Mouse (Mus musculus): ENCODE data around the gene Iqce. TPM values are rescaled to one million over a fixed set of nuclear protein-coding genes. Genes with fewer than 3 reads are reported as not detected.

The Iqce gene
- total and polyA plus RNA-seq, 3 experiments: 6.4 to 21.2 TPM; not detected in 1

GRCm38 (mm10) chr5:140649881-140650414, 52.2 kb downstream of the Iqce start:
- Histone ChIP-seq H3K36me3 (ENCODE audit: control insufficient read depth in 1 of 2, insufficient read depth in 2 of 2, low read length in 2 of 2) (peaks cover 0 to 14% of the 10 kb centered on the region in 2 experiments; a peak in 2 of 4 replicates), H3K4me3 (ENCODE audit: control insufficient read depth in 1 of 2, insufficient read depth in 1 of 2, low read depth in 2 of 2, low read length in 2 of 2) (peak overlapping the region; percentile 46 to 51), H3K4me1 (ENCODE audit: control insufficient read depth in 1 of 2, insufficient read depth in 2 of 2, low read length in 2 of 2) (peaks cover 11 to 24% of the 10 kb centered on the region in 2 experiments), H3K27ac (ENCODE audit: control insufficient read depth, low read depth, low read length) (peak overlapping the region; percentile 54), H3K9me3 (replicated peaks; ENCODE audit: insufficient read depth, low read length) (no peaks in the 10 kb centered on the region), H3K9ac (ENCODE audit: control insufficient read depth, low read depth, low read length, poor library complexity, severe bottlenecking) (peak overlapping the region; percentile 58), H3K79me2 (ENCODE audit: control insufficient read depth, insufficient read depth, low read length, poor library complexity) (peaks cover 4% of the 10 kb centered on the region; the same call in 1 of the 2 replicates), H3K27me3 (ENCODE audit: control insufficient read depth in 1 of 2, insufficient read depth in 2 of 2, low read length in 2 of 2) (no peaks in the 10 kb centered on the region)
- no peak for TF ChIP-seq USF1 (IDR thresholded peaks at IDR 0.05; ENCODE audit: low read depth, low read length)
- no peak for TF ChIP-seq E2F4 (IDR thresholded peaks at IDR 0.05; ENCODE audit: borderline replicate concordance, low read depth, low read length)
- no peak for TF ChIP-seq GATA1 (IDR thresholded peaks at IDR 0.05; ENCODE audit: low read depth, low read length)
- TF ChIP-seq CHD1 (IDR thresholded peaks at IDR 0.05; ENCODE audit: low read depth, low read length): 0 out of 2 replicates have a peak, but pooled peaks have one; percentile 64
- DNase-seq (ENCODE audit: low read depth, low spot score): no peak

GRCm38 (mm10) chr5:140649101-140649667, 53.0 kb downstream of the Iqce start:
- H3K36me3 ChIP-seq (ENCODE audit: control insufficient read depth in 1 of 2, insufficient read depth in 2 of 2, low read length in 2 of 2): peaks cover 0 to 18% of the 10 kb centered on the region in 2 experiments; a peak in 2 of 4 replicates
- peaks cover 11 to 29% of the 10 kb centered on the region in 2 experiments for H3K4me1 ChIP-seq (ENCODE audit: control insufficient read depth in 1 of 2, insufficient read depth in 2 of 2, low read length in 2 of 2)
- H3K9me3 ChIP-seq (replicated peaks; ENCODE audit: insufficient read depth, low read length): no peaks in the 10 kb centered on the region
- H3K27me3 ChIP-seq (ENCODE audit: control insufficient read depth in 1 of 2, insufficient read depth in 2 of 2, low read length in 2 of 2): no peaks in the 10 kb centered on the region
- peak overlapping the region; percentile 58 for H3K9ac ChIP-seq (ENCODE audit: control insufficient read depth, low read depth, low read length, poor library complexity, severe bottlenecking)
- peak; percentile 79; the same call in 1 of the 2 replicates for TF ChIP-seq MAX (IDR thresholded peaks at IDR 0.05; ENCODE audit: low read length)
- TF ChIP-seq ETS1 (IDR thresholded peaks at IDR 0.05; ENCODE audit: low read depth, low read length): peak; percentile 37; the same call in 1 of the 2 replicates
- TF ChIP-seq TAL1 (IDR thresholded peaks at IDR 0.05; ENCODE audit: low read length): no peak
- peak; percentile 81 for TF ChIP-seq MXI1 (IDR thresholded peaks at IDR 0.05; ENCODE audit: low read depth, low read length)
- TF ChIP-seq GATA1 (IDR thresholded peaks at IDR 0.05; ENCODE audit: low read depth, low read length): peak; percentile 68
- no peak for TF ChIP-seq MYC (IDR thresholded peaks at IDR 0.05; ENCODE audit: low read depth, low read length)
- TF ChIP-seq NRF1 (IDR thresholded peaks at IDR 0.05; ENCODE audit: insufficient read depth, low read depth, low read length, poor library complexity, severe bottlenecking): peak; percentile 28; the same call in 1 of the 2 replicates
- peak; percentile 59; the same call in 1 of the 2 replicates for TF ChIP-seq NELFE (IDR thresholded peaks at IDR 0.05; ENCODE audit: low read depth, low read length)
- peak; percentile 77; the same call in 1 of the 2 replicates for TF ChIP-seq SIN3A (IDR thresholded peaks at IDR 0.05; ENCODE audit: low read length)
- peak in 1 of 2 experiments; percentile 32; a peak in 1 of 4 replicates for TF ChIP-seq EP300 (IDR thresholded peaks at IDR 0.05; ENCODE audit: low read depth in 1 of 2, low read length in 2 of 2)
- no peak for TF ChIP-seq GABPA (IDR thresholded peaks at IDR 0.05; ENCODE audit: low read depth, low read length)
- TF ChIP-seq POLR2A (IDR thresholded peaks at IDR 0.05; ENCODE audit: control insufficient read depth in 1 of 2, insufficient read depth in 1 of 2, low read depth in 1 of 2, low read length in 2 of 2, poor library complexity in 1 of 2): peak; percentile 31 to 89; a peak in 2 of 4 replicates
- peak; percentile 63; the same call in 1 of the 2 replicates for TF ChIP-seq TBP (IDR thresholded peaks at IDR 0.05; ENCODE audit: low read depth, low read length)
- peak overlapping the region; percentile 54 for H3K27ac ChIP-seq (ENCODE audit: control insufficient read depth, low read depth, low read length)
- H3K4me3 ChIP-seq (ENCODE audit: control insufficient read depth in 1 of 2, insufficient read depth in 1 of 2, low read depth in 2 of 2, low read length in 2 of 2): peak overlapping the region; percentile 46 to 51
- peak; percentile 98 for DNase-seq (ENCODE audit: low read depth, low spot score)
- peaks cover 4% of the 10 kb centered on the region; the same call in 1 of the 2 replicates for H3K79me2 ChIP-seq (ENCODE audit: control insufficient read depth, insufficient read depth, low read length, poor library complexity)

Data from MEL (cell line).